ENCODE assay signal across 13 mouse cellular contexts in the genomic region with DNA sequence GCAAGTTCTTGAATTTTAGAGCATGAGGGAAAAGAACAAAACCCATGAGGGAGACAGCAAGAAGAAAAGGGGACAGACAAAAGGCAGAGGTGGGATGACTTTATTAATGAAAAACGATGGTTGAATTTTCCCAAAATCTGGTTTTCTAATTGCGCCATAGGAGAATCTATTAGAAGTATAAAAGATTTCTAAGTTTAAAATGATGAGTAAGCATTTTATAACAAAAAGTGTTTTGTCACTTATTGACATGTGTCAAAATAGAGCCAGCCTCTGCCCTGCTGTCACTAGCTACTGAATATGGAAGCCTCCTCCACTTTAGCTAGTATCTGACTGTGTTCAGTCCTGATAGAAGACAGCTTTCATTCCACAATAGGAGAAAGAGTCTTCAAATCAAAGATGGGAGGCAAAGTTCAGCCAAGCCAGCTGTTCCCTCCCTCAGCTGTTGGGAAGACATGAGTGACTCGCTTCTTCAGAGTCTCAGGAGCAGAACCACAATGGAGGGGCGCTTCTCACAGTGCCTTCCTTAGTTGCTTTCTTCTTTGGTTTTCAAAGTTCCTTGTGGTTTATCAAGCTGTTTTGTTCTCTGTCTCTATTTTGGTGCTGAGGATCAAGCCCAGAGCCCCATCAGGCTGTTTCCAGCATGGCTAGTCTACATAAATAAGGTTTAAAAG.
"Had no signal": no experiment of that assay in that cellular context is flagged by ENCODE, and none has a peak within 500 bp of the region (broad histone marks: within the 10 kb centered on the region; RNA-seq: fewer than 3 reads in every experiment).

No protein-coding gene starts in this region.

- H3K4me2 ChIP-seq: limb, embryonic 12.5 days; liver, embryonic 15.5 days; neural tube, embryonic 12.5 days had no signal

- DNase-seq: kidney, adult 8-10 months; liver; lung, adult 2 months; lung, postnatal 36 days; thymus, postnatal 36 days had no signal

- H3K27me3 ChIP-seq: limb, embryonic 12.5 days; liver, embryonic 15.5 days; neural tube, embryonic 12.5 days had no signal

- H3K9ac ChIP-seq: limb, embryonic 12.5 days; liver, embryonic 15.5 days; neural tube, embryonic 12.5 days had no signal

- ATAC-seq: inflammation-experienced regulatory T-cells, adult 6 months; intestine, postnatal 0 days; lung, postnatal 0 days had no signal

- H3K36me3 ChIP-seq: limb, embryonic 12.5 days; neural tube, embryonic 12.5 days had no signal

- H3K4me1 ChIP-seq: neural tube, embryonic 12.5 days had no signal

- H3K9me3 ChIP-seq: liver, embryonic 15.5 days had no signal

- H3K27ac ChIP-seq: kidney, postnatal 0 days; layer of hippocampus, adult 2 months; limb, embryonic 12.5 days; liver, embryonic 15.5 days; neural tube, embryonic 12.5 days had no signal

- H3K4me3 ChIP-seq: layer of hippocampus, adult 2 months; limb, embryonic 12.5 days; liver, embryonic 15.5 days; neural tube, embryonic 12.5 days had no signal
